In the genomic region with DNA sequence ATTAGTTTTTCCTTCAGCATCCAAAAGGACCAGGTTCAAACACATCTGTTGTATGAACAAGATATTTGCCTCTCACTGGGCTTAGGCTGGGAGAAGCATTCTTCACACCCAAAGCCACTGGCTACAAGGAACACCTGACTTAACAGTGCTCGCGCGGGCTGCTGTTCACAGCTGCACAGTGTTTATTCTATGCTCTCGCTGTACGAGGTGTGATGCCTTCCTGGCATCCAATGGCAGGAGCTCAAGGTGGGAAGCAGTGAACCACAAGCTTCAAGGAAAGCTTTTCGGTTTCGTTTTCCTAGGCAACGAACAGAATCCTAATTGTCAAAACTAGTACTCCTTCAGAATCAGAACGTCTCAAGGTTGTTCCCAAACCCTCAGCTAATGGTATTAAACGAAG, we compare ENCODE assay signal across 19 mouse cellular contexts. TPM values are rescaled to one million over a fixed set of nuclear protein-coding genes. Genes with fewer than 3 reads are reported as not detected.
A peak's percentile ranks its signal among the peaks of the same experiment; 100 is the strongest.
DNase-seq lines count a peak whose midpoint lies in the region; ATAC-seq and TF ChIP-seq lines count a peak whose summit lies in the region.
"Had no signal": no experiment of that assay in that cellular context is flagged by ENCODE, and none has a peak within 500 bp of the region (broad histone marks: within the 10 kb centered on the region; RNA-seq: fewer than 3 reads in every experiment).

No protein-coding gene starts in this region.

- H3K4me2 ChIP-seq in CH12.LX (ENCODE audit: insufficient read depth, low read depth, poor library complexity, severe bottlenecking): peak overlapping the region; percentile 39; the same call in 1 of the 2 replicates
- no peak overlapping the region for H3K4me2 ChIP-seq in midbrain, embryonic 15.5 days
- H3K4me2 ChIP-seq: forebrain, embryonic 13.5 days; hindbrain, embryonic 12.5 days; lung, embryonic 15.5 days had no signal

- no peak for TF ChIP-seq RAD21 in CH12.LX (IDR thresholded peaks at IDR 0.05; ENCODE audit: low read depth, low read length)

- in situ Hi-C loops in CH12.LX (cut with MboI; ENCODE audit: low pct_ligation_motif_present, low pct_unique_long_range_greater_than_20kb, low sequenced_read_pairs): no loop called here

- ATAC-seq in midbrain, embryonic 15.5 days (replicated peaks): no peak
- ATAC-seq: forebrain, embryonic 13.5 days; inflammation-experienced regulatory T-cells, adult 6 months had no signal

- dilution Hi-C loops in CH12.LX (cut with MboI; ENCODE audit: extremely low pct_ligation_motif_present, extremely low pct_unique_long_range_greater_than_20kb, low sequenced_read_pairs): no loop called here

- H3K4me3 ChIP-seq in CH12.LX (replicated peaks in 1 of 3; ENCODE audit: low read depth in 2 of 3, low read length in 2 of 3, poor library complexity in 1 of 3): no peak overlapping the region
- 0 out of 2 replicates have a peak overlapping the region, but pooled peaks have one; percentile 11 for H3K4me3 ChIP-seq in cortical plate, adult 2 months (ENCODE audit: insufficient read depth, low read length)
- H3K4me3 ChIP-seq in midbrain, embryonic 15.5 days: no peak overlapping the region
- H3K4me3 ChIP-seq: forebrain, embryonic 13.5 days; hindbrain, embryonic 12.5 days; lung, embryonic 15.5 days; midbrain, embryonic 10.5 days had no signal

- 78% methylated on average over 10 of the region's 10 CpGs for WGBS in midbrain, embryonic 15.5 days

- peak; percentile 55 for DNase-seq in heart, adult 11 months
- no peak for DNase-seq in heart, postnatal 4 days
- DNase-seq in CH12.LX (ENCODE audit: extremely low read depth): no peak
- DNase-seq in kidney, postnatal 25 days: peak; percentile 17 to 42
- DNase-seq in adrenal gland, adult 2 months: no peak
- no peak for DNase-seq in layer of hippocampus, postnatal 10 days (ENCODE audit: low spot score in 2 of 2)
- DNase-seq: adrenal gland, adult 8-10 months; embryo, embryonic 11 days; gastrocnemius, postnatal 36 days; lung, postnatal 4 days had no signal

- H3K9ac ChIP-seq in CH12.LX (ENCODE audit: insufficient read depth, low read depth): no peak overlapping the region
- H3K9ac ChIP-seq in midbrain, embryonic 15.5 days: no peak overlapping the region
- H3K9ac ChIP-seq: forebrain, embryonic 13.5 days; hindbrain, embryonic 12.5 days; liver, embryonic 14.5 days; lung, embryonic 15.5 days had no signal

- TF ChIP-seq EP300 in CH12.LX (IDR thresholded peaks at IDR 0.05; ENCODE audit: low read length): no peak

- H3K4me1 ChIP-seq in CH12.LX (ENCODE audit: control insufficient read depth in 1 of 2, insufficient read depth in 2 of 2): peaks cover 2 to 5% of the 10 kb centered on the region in 2 experiments; a peak in 2 of 4 replicates
- no peaks in the 10 kb centered on the region for H3K4me1 ChIP-seq in cortical plate, adult 2 months (ENCODE audit: control insufficient read depth, insufficient read depth, low read length)
- no peaks in the 10 kb centered on the region; the same call in 1 of the 2 replicates for H3K4me1 ChIP-seq in midbrain, embryonic 15.5 days
- H3K4me1 ChIP-seq: hindbrain, embryonic 12.5 days; lung, embryonic 15.5 days; midbrain, embryonic 10.5 days had no signal

- no peaks in the 10 kb centered on the region for H3K79me2 ChIP-seq in CH12.LX (replicated peaks; ENCODE audit: control insufficient read depth, extremely low read depth, insufficient read depth, poor library complexity, severe bottlenecking)

- TF ChIP-seq CTCF in CH12.LX (conservative IDR thresholded peaks at IDR 0.05 in 1 of 2, IDR thresholded peaks at IDR 0.05 in 1 of 2; ENCODE audit: low read depth in 2 of 2, low read length in 2 of 2): no peak
- TF ChIP-seq CTCF in cortical plate, adult 2 months (IDR thresholded peaks at IDR 0.05; ENCODE audit: extremely low read depth, insufficient read depth, low read length): no peak

- H3K27me3 ChIP-seq in CH12.LX (replicated peaks): no peaks in the 10 kb centered on the region
- H3K27me3 ChIP-seq in midbrain, embryonic 15.5 days (replicated peaks): no peaks in the 10 kb centered on the region
- H3K27me3 ChIP-seq: forebrain, embryonic 13.5 days; hindbrain, embryonic 12.5 days; lung, embryonic 15.5 days had no signal

- H3K27ac ChIP-seq in CH12.LX (ENCODE audit: insufficient read depth, low read depth): no peak overlapping the region
- no peak overlapping the region for H3K27ac ChIP-seq in cortical plate, adult 2 months (ENCODE audit: insufficient read depth, low read length)
- H3K27ac ChIP-seq in midbrain, embryonic 15.5 days: no peak overlapping the region
- H3K27ac ChIP-seq: forebrain, embryonic 13.5 days; hindbrain, embryonic 12.5 days; liver, embryonic 14.5 days; lung, embryonic 15.5 days; midbrain, embryonic 10.5 days; stomach, postnatal 0 days had no signal

- TF ChIP-seq POLR2A in CH12.LX (IDR thresholded peaks at IDR 0.05; ENCODE audit: low read depth, low read length): no peak
- no peak for TF ChIP-seq POLR2A in cortical plate, adult 2 months (IDR thresholded peaks at IDR 0.05; ENCODE audit: extremely low read depth, insufficient read depth, low read length)

- no peaks in the 10 kb centered on the region for H3K9me3 ChIP-seq in CH12.LX (replicated peaks; ENCODE audit: low read length)
- no peaks in the 10 kb centered on the region for H3K9me3 ChIP-seq in midbrain, embryonic 15.5 days
- H3K9me3 ChIP-seq: forebrain, embryonic 13.5 days; hindbrain, embryonic 12.5 days; lung, embryonic 15.5 days; midbrain, embryonic 10.5 days had no signal

- H3K36me3 ChIP-seq in CH12.LX (replicated peaks in 1 of 2; ENCODE audit: control insufficient read depth in 1 of 2, insufficient read depth in 1 of 2, low read length in 1 of 2): no peaks in the 10 kb centered on the region
- no peaks in the 10 kb centered on the region for H3K36me3 ChIP-seq in midbrain, embryonic 15.5 days (replicated peaks)
- H3K36me3 ChIP-seq: hindbrain, embryonic 12.5 days; lung, embryonic 15.5 days; midbrain, embryonic 10.5 days had no signal

TF ChIP-seq in CH12.LX, 34 proteins besides CTCF, POLR2A, EP300 and RAD21:
- TF ChIP-seq KAT2A (IDR thresholded peaks at IDR 0.05; ENCODE audit: insufficient replicate concordance, low read length) (no peak), UBTF (IDR thresholded peaks at IDR 0.05; ENCODE audit: low read depth, low read length) (no peak), CHD1 (IDR thresholded peaks at IDR 0.05; ENCODE audit: low read depth, low read length) (no peak), MEF2A (IDR thresholded peaks at IDR 0.05; ENCODE audit: borderline replicate concordance, low read depth, low read length) (no peak), MAFK (IDR thresholded peaks at IDR 0.05; ENCODE audit: insufficient replicate concordance, low read length) (no peak), CHD2 (IDR thresholded peaks at IDR 0.05; ENCODE audit: low read length) (no peak), ZNF384 (IDR thresholded peaks at IDR 0.05; ENCODE audit: low read depth, low read length) (no peak), USF2 (conservative IDR thresholded peaks at IDR 0.05; ENCODE audit: low read depth, low read length) (no peak), MAX (IDR thresholded peaks at IDR 0.05; ENCODE audit: low read length) (no peak), JUN (IDR thresholded peaks at IDR 0.05; ENCODE audit: insufficient read depth, low read depth, low read length) (no peak), ETS1 (conservative IDR thresholded peaks at IDR 0.05; ENCODE audit: low read depth, low read length) (no peak), NELFE (IDR thresholded peaks at IDR 0.05; ENCODE audit: low read depth, low read length) (no peak), BHLHE40 (IDR thresholded peaks at IDR 0.05; ENCODE audit: low read depth, low read length) (no peak), ZKSCAN1 (IDR thresholded peaks at IDR 0.05; ENCODE audit: borderline replicate concordance, low read depth, low read length) (no peak), USF1 (IDR thresholded peaks at IDR 0.05; ENCODE audit: low read depth, low read length) (no peak)

RNA-seq across cellular contexts. Expression of a gene that starts 40.4 kb away (rescaled TPM):
- 10 to 100 TPM; 27.0 to 28.1 TPM for total RNA-seq in heart, postnatal 4 days (2021)
- total RNA-seq in CH12.LX (2012; rRNA removed) (0.17 TPM in 2 replicates), CH12.LX (2014; rRNA removed) (0.20 and 0.41 TPM in 2 replicates)
- 0.34 and 0.41 TPM in 2 replicates for polyA plus RNA-seq in CH12.LX (2012; ENCODE audit: insufficient read length, low read depth)
- polyA plus RNA-seq in cortical plate, adult 2 months (2012; rRNA removed): 2.5 and 4.7 TPM in 2 replicates
- polyA plus RNA-seq in midbrain, embryonic 15.5 days (2015; fragmentation: Nextera tagmentation; extraction: Ambion mirVana): 0.21 and 0.45 TPM in 2 replicates
- 1 to 10 TPM; 8.9 to 9.3 TPM for total RNA-seq in adrenal gland, adult 2 months (2021)
- polyA plus RNA-seq in adrenal gland, adult 2 months (2012; rRNA removed): 4.5 TPM in 2 replicates
- total RNA-seq in layer of hippocampus, postnatal 10 days (2021): 1 to 10 TPM; 3.5 to 4.2 TPM

Comparison
In these comparisons a context has a peak if more than half of its experiments do, and no peak if none do; other contexts are left out.
1. DNase-seq: peak in heart, adult 11 months (single experiment) and kidney, postnatal 25 days (2 of 2); none in heart, postnatal 4 days (single experiment), CH12.LX (single experiment), adrenal gland, adult 2 months (single experiment) and layer of hippocampus, postnatal 10 days (0 of 2).